Mouse (Mus musculus) limb, embryonic 11.5 days (tissue): ENCODE results near the gene Trpd52l3. TPM values are rescaled to one million over a fixed set of nuclear protein-coding genes. Genes with fewer than 3 reads are reported as not detected.
"Not testable (repeated sequence)": the region's sequence is repeated elsewhere in the genome, so short reads cannot be mapped to it uniquely, and the experiment has no call there.

ENCODE experiments used
- ATAC-seq: fragments of 200-750 bp; cut with Nextera tagmentation; 2 replicates; pipeline ENCODE4 v1.8.0; 2017; ENCODE audit warnings: low read depth; ENCODE audit not compliant: insufficient number of reproducible peaks, low FRiP score, low TSS enrichment
- DNase-seq: peaks from one replicate; pipeline ENCODE4 v3.0.0-alpha.2; 2015; ENCODE audit warnings: low spot score
- H3K27ac ChIP-seq: fragments of 300-500 bp; sonication (generic); replicated peaks from 2 replicates; pipeline ENCODE4 v1.5.1; 2014; ENCODE audit warnings: low read depth, mild to moderate bottlenecking, low read length
- H3K27me3 ChIP-seq: fragments of 300-500 bp; sonication (generic); 2 replicates; pipeline ENCODE4 v1.6.1; 2014; ENCODE audit warnings: mild to moderate bottlenecking, low read length, mixed read lengths; ENCODE audit not compliant: control insufficient read depth, insufficient read depth
- H3K36me3 ChIP-seq: fragments of 300-500 bp; sonication (generic); 2 replicates; pipeline ENCODE4 v1.6.1; 2014; ENCODE audit warnings: mild to moderate bottlenecking, low read length, moderate library complexity, mixed read lengths; ENCODE audit not compliant: control insufficient read depth, insufficient read depth
- H3K4me1 ChIP-seq: fragments of 300-500 bp; sonication (generic); 2 replicates; pipeline ENCODE4 v1.6.1; 2014; ENCODE audit warnings: low read length, mixed read lengths; ENCODE audit not compliant: control insufficient read depth, insufficient read depth
- H3K4me2 ChIP-seq: fragments of 300-500 bp; sonication (generic); 2 replicates; pipeline ENCODE4 v1.6.1; 2014; ENCODE audit warnings: low read depth, mild to moderate bottlenecking, moderate library complexity; ENCODE audit not compliant: severe bottlenecking
- H3K4me3 ChIP-seq: fragments of 300-500 bp; sonication (generic); 2 replicates; pipeline ENCODE4 v1.5.1; 2014; ENCODE audit warnings: low read depth, low read length
- H3K9ac ChIP-seq: fragments of 300-500 bp; sonication (generic); 2 replicates; pipeline ENCODE4 v1.6.1; 2014; ENCODE audit warnings: mild to moderate bottlenecking, low read length
- H3K9me3 ChIP-seq: fragments of 300-500 bp; sonication (generic); 2 replicates; pipeline ENCODE4 v1.6.1; 2016; ENCODE audit warnings: low read length; ENCODE audit not compliant: control insufficient read depth
- WGBS: fragments of 180-500 bp; shearing (Covaris S2); extraction: QIAGEN DNeasy Blood & Tissue Kit; methylation state at CpG from one replicate; pipeline ENCODE4 v1.1.7; 2014; 5-methylcytosine and 5-hydroxymethylcytosine counted together
- polyA plus RNA-seq: library from polyadenylated mRNA; unstranded; fragments of >200 nt; fragmentation: Nextera tagmentation; extraction: Ambion mirVana; gene quantifications from 2 replicates; pipeline ENCODE4 v1.2.1, GENCODE M21; 2014

Trpd52l3 gene
- polyA plus RNA-seq, 1 experiment from 2014 or later: not detected

GRCm38 (mm10) chr19:30014331-30014730, 10.7 kb downstream of the Trpd52l3 start:
- H3K27ac ChIP-seq: no peak overlapping the region
- H3K9me3 ChIP-seq: no peaks in the 10 kb centered on the region
- no peak overlapping the region for H3K4me3 ChIP-seq
- 74% methylated on average over 3 of the region's 3 CpGs for WGBS
- DNase-seq (no peak), ATAC-seq (no peak)
- no peaks in the 10 kb centered on the region for H3K4me1 ChIP-seq
- H3K9ac ChIP-seq: no peak overlapping the region
- H3K27me3 ChIP-seq: no peaks in the 10 kb centered on the region
- no peaks in the 10 kb centered on the region for H3K36me3 ChIP-seq
- no peak overlapping the region for H3K4me2 ChIP-seq

GRCm38 (mm10) chr19:30016156-30016555, 12.6 kb downstream of the Trpd52l3 start:
- WGBS: 75% methylated on average over 6 of the region's 6 CpGs
- no peak overlapping the region for H3K27ac ChIP-seq
- H3K9me3 ChIP-seq: no peaks in the 10 kb centered on the region
- H3K27me3 ChIP-seq: no peaks in the 10 kb centered on the region
- H3K4me1 ChIP-seq: no peaks in the 10 kb centered on the region
- no peak for ATAC-seq
- no peak overlapping the region for H3K4me3 ChIP-seq
- no peak overlapping the region for H3K4me2 ChIP-seq
- H3K36me3 ChIP-seq: no peaks in the 10 kb centered on the region
- DNase-seq: no peak
- H3K9ac ChIP-seq: no peak overlapping the region

GRCm38 (mm10) chr19:30023419-30023818, 19.8 kb downstream of the Trpd52l3 start:
- not testable (repeated sequence) for H3K9ac ChIP-seq, H3K27me3 ChIP-seq, H3K36me3 ChIP-seq, H3K27ac ChIP-seq, H3K9me3 ChIP-seq, H3K4me1 ChIP-seq, H3K4me2 ChIP-seq, DNase-seq, H3K4me3 ChIP-seq, ATAC-seq
- 93% methylated on average over 10 of the region's 10 CpGs for WGBS

- H3K27ac ChIP-seq: no peak overlapping the region
- H3K4me1 ChIP-seq: 0 out of 2 replicates have a peak, but pooled peaks cover 2% of the 10 kb centered on the region
- no peak for ATAC-seq
- no peaks in the 10 kb centered on the region for H3K27me3 ChIP-seq
- H3K4me2 ChIP-seq: peak overlapping the region; percentile 71; the same call in 1 of the 2 replicates
- whole genome bisulfite sequencing: 39% methylated on average over 11 of the region's 11 CpGs
- no peak for DNase-seq
- no peaks in the 10 kb centered on the region for H3K36me3 ChIP-seq
- no peaks in the 10 kb centered on the region for H3K9me3 ChIP-seq
- no peak overlapping the region for H3K4me3 ChIP-seq
- H3K9ac ChIP-seq: no peak overlapping the region; the same call in 1 of the 2 replicates
These were observed 25.6 kb downstream of the Trpd52l3 start for GRCm38 (mm10) chr19:30029002-30029710.

GRCm38 (mm10) chr19:30029894-30030635, 26.5 kb downstream of the Trpd52l3 start, which contains the start of gene Uhrf2:
Gene Uhrf2, plus strand, starts transcription at chr19:30030513.
- H3K4me2 ChIP-seq: peak within 1 kb of the TSS; percentile 71
- H3K4me1 ChIP-seq: 0 out of 2 replicates have a peak, but pooled peaks cover 2% of the 10 kb centered on the region
- ATAC-seq: peak; percentile 95
- peak within 1 kb of the TSS; percentile 94 for H3K27ac ChIP-seq
- H3K4me3 ChIP-seq: peak within 1 kb of the TSS; percentile 98
- H3K9ac ChIP-seq: peak within 1 kb of the TSS; percentile 99
- WGBS: 1% methylated on average over 74 of the region's 74 CpGs
- peak; percentile 98 for DNase-seq
- no peaks in the 10 kb centered on the region for H3K27me3 ChIP-seq
- no peaks in the 10 kb centered on the region for H3K36me3 ChIP-seq
- no peaks in the 10 kb centered on the region for H3K9me3 ChIP-seq

- no peaks in the 10 kb centered on the region for H3K36me3 ChIP-seq
- H3K9me3 ChIP-seq: no peaks in the 10 kb centered on the region
- no peaks in the 10 kb centered on the region for H3K27me3 ChIP-seq
- peak overlapping the region; percentile 71 for H3K4me2 ChIP-seq
- H3K4me3 ChIP-seq: peak overlapping the region; percentile 98
- H3K4me1 ChIP-seq: 0 out of 2 replicates have a peak, but pooled peaks cover 2% of the 10 kb centered on the region
- peak overlapping the region; percentile 94 for H3K27ac ChIP-seq
- WGBS: under 1% methylated on average over 69 of the region's 92 CpGs
- peak; percentile 8 for ATAC-seq
- peak overlapping the region; percentile 99 for H3K9ac ChIP-seq
- DNase-seq: peak; percentile 69
These were observed 27.3 kb downstream of the Trpd52l3 start for GRCm38 (mm10) chr19:30030636-30031467.

- no peak for ATAC-seq
- H3K36me3 ChIP-seq: no peaks in the 10 kb centered on the region
- 0 out of 2 replicates have a peak, but pooled peaks cover 2% of the 10 kb centered on the region for H3K4me1 ChIP-seq
- H3K9me3 ChIP-seq: no peaks in the 10 kb centered on the region
- peak overlapping the region; percentile 98 for H3K4me3 ChIP-seq
- no peaks in the 10 kb centered on the region for H3K27me3 ChIP-seq
- 5% methylated on average over 7 of the region's 7 CpGs for whole genome bisulfite sequencing
- no peak for DNase-seq
- peak overlapping the region; percentile 99 for H3K9ac ChIP-seq
- no peak overlapping the region for H3K27ac ChIP-seq
- peak overlapping the region; percentile 71 for H3K4me2 ChIP-seq
These were observed 27.9 kb downstream of the Trpd52l3 start for GRCm38 (mm10) chr19:30031468-30031931.

- DNase-seq (no peak), ATAC-seq (no peak)
- Histone ChIP-seq H3K9me3 (no peaks in the 10 kb centered on the region), H3K27me3 (no peaks in the 10 kb centered on the region), H3K4me2 (peak overlapping the region; percentile 71), H3K4me3 (peak overlapping the region; percentile 98), H3K4me1 (0 out of 2 replicates have a peak, but pooled peaks cover 2% of the 10 kb centered on the region), H3K9ac (no peak overlapping the region), H3K36me3 (no peaks in the 10 kb centered on the region), H3K27ac (no peak overlapping the region)
- 76% methylated on average over 3 of the region's 3 CpGs for WGBS
These were observed 28.6 kb downstream of the Trpd52l3 start for GRCm38 (mm10) chr19:30032206-30032605.
